Mouse (Mus musculus) cerebral cortex, adult 2 months (tissue): ENCODE results near the gene Vmn1r70.

ENCODE experiments used
- WGBS: fragments of 180-500 bp; shearing (Covaris S2); methylation state at CpG from one replicate; pipeline ENCODE4 v1.1.7; 2018; 5-methylcytosine and 5-hydroxymethylcytosine counted together

Gene Vmn1r70

DNA sequence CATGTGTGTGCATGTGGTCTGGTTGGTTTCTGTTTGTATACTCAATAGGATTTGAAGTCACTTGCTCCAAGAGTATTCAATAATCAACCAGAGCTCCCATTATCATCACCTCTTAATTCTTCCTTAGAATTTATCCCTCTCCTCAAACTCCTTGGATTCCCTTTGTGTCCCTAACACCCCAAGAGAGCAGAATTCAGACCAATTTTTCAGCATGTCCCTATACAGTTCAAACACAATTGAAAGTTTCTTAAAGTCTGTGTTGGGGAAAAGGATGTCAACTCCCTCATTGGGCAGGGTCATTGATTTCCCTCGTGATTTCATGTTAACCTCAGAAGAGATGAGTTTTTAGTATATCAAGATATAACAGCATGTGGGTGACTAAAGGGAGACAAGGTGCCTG, at the start of gene Vmn1r70:
Gene Vmn1r70 (plus strand): TSS at position 301 of the 400 bp plus-strand sequence.
- WGBS = 69% methylated on average over 1 of the region's 1 CpGs

DNA sequence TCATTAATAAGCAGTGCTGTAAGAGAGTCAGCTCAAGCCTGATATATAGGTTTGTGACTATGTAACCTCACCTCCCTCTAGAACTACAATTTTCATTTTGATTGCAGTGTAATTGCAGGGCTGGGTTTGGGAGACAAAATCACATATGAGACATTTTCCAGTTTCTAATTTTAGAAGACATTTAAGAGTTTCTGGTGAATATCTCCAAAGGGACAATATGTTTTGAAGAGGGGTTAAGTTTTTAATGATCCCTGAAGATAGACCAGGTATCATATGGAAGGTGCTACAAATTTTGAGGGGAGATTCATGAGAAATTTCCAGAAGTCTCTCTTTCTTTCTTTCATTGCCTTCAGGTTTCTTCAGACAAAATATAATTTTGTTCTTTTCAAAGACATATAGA, 17.8 kb upstream of the Vmn1r70 start, which contains the start of gene Vmn1r69:
Gene Vmn1r69 (minus strand): TSS at position 101 of the 400 bp plus-strand sequence.

